Mouse (Mus musculus) liver, embryonic 12.5 days (tissue): ENCODE results near the gene Gm30191. TPM values are rescaled to one million over a fixed set of nuclear protein-coding genes. Genes with fewer than 3 reads are reported as not detected.
"Not testable (repeated sequence)": the region's sequence is repeated elsewhere in the genome, so short reads cannot be mapped to it uniquely, and the experiment has no call there.

Experiments used
- ATAC-seq: fragments of 200-750 bp; cut with Nextera tagmentation; 2 replicates; pipeline ENCODE4 v1.8.0; 2017; ENCODE audit warnings: moderate number of reproducible peaks, mild to moderate bottlenecking, moderate library complexity
- H3K27ac ChIP-seq: fragments of 300-500 bp; sonication (generic); 2 replicates; pipeline ENCODE4 v1.5.1; 2016; ENCODE audit warnings: mild to moderate bottlenecking
- H3K27me3 ChIP-seq: fragments of 300-500 bp; sonication (generic); replicated peaks from 2 replicates; pipeline ENCODE4 v1.6.1; 2016; ENCODE audit warnings: mild to moderate bottlenecking, moderate library complexity
- H3K36me3 ChIP-seq: fragments of 300-500 bp; sonication (generic); 2 replicates; pipeline ENCODE4 v1.6.1; 2016; ENCODE audit warnings: mild to moderate bottlenecking, moderate library complexity
- H3K4me1 ChIP-seq: fragments of 300-500 bp; sonication (generic); 2 replicates; pipeline ENCODE4 v1.6.1; 2016
- H3K4me2 ChIP-seq: fragments of 300-500 bp; sonication (generic); 2 replicates; pipeline ENCODE4 v1.6.1; 2016; ENCODE audit warnings: mild to moderate bottlenecking, moderate library complexity
- H3K4me3 ChIP-seq: fragments of 300-500 bp; sonication (generic); 2 replicates; pipeline ENCODE4 v1.5.1; 2016; ENCODE audit warnings: mild to moderate bottlenecking, moderate library complexity
- H3K9ac ChIP-seq: fragments of 300-500 bp; sonication (generic); 2 replicates; pipeline ENCODE4 v1.6.1; 2016; ENCODE audit warnings: mild to moderate bottlenecking, moderate library complexity
- H3K9me3 ChIP-seq: fragments of 300-500 bp; sonication (generic); replicated peaks from 2 replicates; pipeline ENCODE4 v1.6.1; 2016; ENCODE audit warnings: mild to moderate bottlenecking, moderate library complexity
- WGBS: fragments of 180-500 bp; shearing (Covaris S2); methylation state at CpG from one replicate; pipeline ENCODE4 v1.1.7; 2016; ENCODE audit not compliant: insufficient replicate concordance; 5-methylcytosine and 5-hydroxymethylcytosine counted together
- polyA plus RNA-seq: library from polyadenylated mRNA; unstranded; fragments of >200 nt; fragmentation: Nextera tagmentation; extraction: Ambion mirVana; gene quantifications from 2 replicates; pipeline ENCODE4 v1.2.1, GENCODE M21; 2016

Gene Gm30191
- polyA plus RNA-seq, 1 experiment from 2014 or later: not detected

DNA sequence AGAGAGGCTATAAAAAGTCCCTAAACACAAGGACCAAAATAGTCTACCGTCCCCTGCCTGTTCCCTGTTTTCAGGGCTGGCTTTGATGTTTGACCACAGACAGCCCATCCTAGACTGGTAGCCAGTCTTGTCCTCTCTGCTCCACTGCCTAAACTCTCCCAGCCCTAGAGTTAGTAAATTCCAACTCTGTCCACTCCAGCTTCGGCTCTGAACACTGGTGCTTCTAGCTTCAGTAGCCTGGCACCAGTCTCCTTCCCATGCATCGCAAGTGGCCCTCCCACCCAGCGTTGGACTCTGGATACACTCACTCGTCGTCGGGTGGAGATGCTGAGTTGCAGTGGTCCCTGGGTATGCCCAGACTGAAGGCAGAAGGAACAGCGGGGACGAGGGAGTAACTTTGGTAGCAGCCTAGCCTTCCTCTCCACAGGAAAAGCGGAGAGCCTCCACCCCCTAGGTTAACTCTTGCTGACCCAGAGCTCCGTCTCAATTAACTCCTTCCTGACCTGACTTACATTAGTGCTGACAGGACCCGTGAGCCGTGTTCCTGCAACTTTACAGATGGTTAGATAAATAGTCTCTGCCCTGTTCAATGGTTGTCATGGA, 7.1 kb downstream of the Gm30191 start, which contains the start of gene Grrp1:
Gene Grrp1 (minus strand): TSS at position 385 of the 603 bp plus-strand sequence.
- H3K4me1 ChIP-seq: peaks cover 68% of the 10 kb centered on the region
- peak within 1 kb of the TSS; percentile 43 for H3K4me2 ChIP-seq
- WGBS: 4% methylated on average over 13 of the region's 13 CpGs
- H3K4me3 ChIP-seq: peak within 1 kb of the TSS; percentile 28; the same call in 1 of the 2 replicates
- no peak for ATAC-seq
- H3K27ac ChIP-seq: no peak within 1 kb of the TSS
- H3K36me3 ChIP-seq: no peaks in the 10 kb centered on the region
- H3K9me3 ChIP-seq: no peaks in the 10 kb centered on the region
- no peak within 1 kb of the TSS for H3K9ac ChIP-seq
- peaks cover 95% of the 10 kb centered on the region for H3K27me3 ChIP-seq

DNA sequence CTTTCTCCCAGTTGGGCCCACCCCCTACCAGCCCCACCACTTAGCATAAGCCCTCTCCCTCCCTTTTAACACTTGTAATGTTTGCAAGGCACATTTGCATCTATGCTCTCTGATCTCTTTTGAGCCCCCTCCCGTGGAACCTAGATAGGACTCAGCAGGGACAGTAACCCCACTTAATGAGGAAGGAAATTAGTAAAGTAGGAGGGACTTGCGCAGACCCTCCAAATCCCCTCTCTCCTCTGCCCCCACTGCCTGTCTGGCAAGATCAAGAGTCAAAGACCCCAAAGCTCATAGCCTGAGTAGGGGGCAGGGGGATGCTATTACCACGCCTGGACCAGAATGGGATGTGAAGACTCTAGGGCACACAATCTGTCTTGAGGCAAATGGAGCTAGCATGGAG, 8.1 kb downstream of the Gm30191 start:
- Histone ChIP-seq H3K36me3 (no peaks in the 10 kb centered on the region), H3K4me1 (peaks cover 63% of the 10 kb centered on the region)
- WGBS: 32% methylated on average over 3 of the region's 3 CpGs

GRCm38 (mm10) chr4:134255854-134256253, 9.1 kb downstream of the Gm30191 start:
- 0 out of 2 replicates have a peak overlapping the region, but pooled peaks have one; percentile 40 for H3K27ac ChIP-seq
- no peak overlapping the region for H3K4me3 ChIP-seq
- no peak overlapping the region for H3K4me2 ChIP-seq
- no peaks in the 10 kb centered on the region for H3K36me3 ChIP-seq
- peaks cover 79% of the 10 kb centered on the region for H3K27me3 ChIP-seq
- 0 out of 2 replicates have a peak overlapping the region, but pooled peaks have one; percentile 10 for H3K9ac ChIP-seq
- no peak for ATAC-seq
- H3K4me1 ChIP-seq: peaks cover 54% of the 10 kb centered on the region
- no peaks in the 10 kb centered on the region for H3K9me3 ChIP-seq
- 42% methylated on average over 4 of the region's 4 CpGs for WGBS

More for the DNA sequence above, 8.1 kb downstream of the Gm30191 start:
- Histone ChIP-seq H3K27me3 (peaks cover 90% of the 10 kb centered on the region), H3K4me2 (no peak overlapping the region), H3K4me3 (no peak overlapping the region), H3K27ac (no peak overlapping the region), H3K9me3 (no peaks in the 10 kb centered on the region), H3K9ac (no peak overlapping the region)
- ATAC-seq: no peak

DNA sequence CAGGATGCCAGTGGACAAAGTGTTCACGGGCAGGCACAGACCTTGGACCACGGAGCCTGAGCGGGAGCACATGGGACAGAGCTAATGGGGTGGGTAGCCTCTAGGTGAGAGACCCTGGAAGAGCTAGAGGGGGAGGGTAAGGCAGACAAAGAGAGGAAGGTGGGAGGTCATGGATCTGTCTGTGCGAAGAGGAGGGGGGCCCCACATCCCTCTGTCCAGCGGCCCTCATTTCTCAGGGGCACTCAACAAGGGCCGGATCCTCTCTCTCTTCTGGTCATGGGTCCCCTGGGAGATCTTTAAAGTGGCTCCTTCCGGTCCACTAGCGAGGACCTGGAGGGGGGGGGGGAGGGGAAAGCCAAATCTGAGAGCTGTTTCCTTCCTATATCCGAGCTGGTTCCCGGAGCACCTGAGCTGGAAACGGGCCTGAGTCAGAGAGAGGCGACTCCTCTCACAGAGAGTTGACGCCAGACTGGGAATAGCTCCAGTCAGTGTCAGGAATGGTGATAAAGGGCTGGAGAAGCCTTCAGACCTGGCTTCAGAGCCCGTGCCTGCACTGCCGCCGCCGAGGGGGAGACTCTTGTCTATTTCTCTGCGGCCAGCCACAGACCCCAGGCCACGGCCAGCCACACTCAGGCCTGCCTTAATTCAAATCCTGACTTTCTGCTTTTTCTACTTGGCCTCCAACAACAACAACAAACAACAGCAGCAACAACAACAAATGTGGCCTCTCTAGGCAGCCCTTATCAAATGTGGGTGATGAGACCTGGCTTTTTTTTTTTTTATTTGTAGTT, 9.9 kb downstream of the Gm30191 start:
- Histone ChIP-seq H3K4me1 (peaks cover 46% of the 10 kb centered on the region), H3K4me3 (no peak overlapping the region), H3K36me3 (no peaks in the 10 kb centered on the region), H3K9me3 (no peaks in the 10 kb centered on the region), H3K27ac (0 out of 2 replicates have a peak overlapping the region, but pooled peaks have one; percentile 40), H3K4me2 (peak overlapping the region; percentile 10; the same call in 1 of the 2 replicates), H3K9ac (0 out of 2 replicates have a peak overlapping the region, but pooled peaks have one; percentile 10), H3K27me3 (peaks cover 72% of the 10 kb centered on the region)
- ATAC-seq: no peak
- WGBS: 23% methylated on average over 18 of the region's 19 CpGs

GRCm38 (mm10) chr4:134257198-134258009, 10.7 kb downstream of the Gm30191 start:
- Histone ChIP-seq H3K9ac (no peak overlapping the region), H3K4me2 (no peak overlapping the region), H3K36me3 (no peaks in the 10 kb centered on the region), H3K4me1 (peaks cover 38% of the 10 kb centered on the region), H3K9me3 (no peaks in the 10 kb centered on the region), H3K27me3 (peaks cover 64% of the 10 kb centered on the region), H3K27ac (no peak overlapping the region), H3K4me3 (no peak overlapping the region)
- 29% methylated on average over 11 of the region's 11 CpGs for WGBS
- no peak for ATAC-seq

- peaks cover 54% of the 10 kb centered on the region for H3K27me3 ChIP-seq
- H3K36me3 ChIP-seq: no peaks in the 10 kb centered on the region
- no peak overlapping the region for H3K4me2 ChIP-seq
- H3K4me3 ChIP-seq: no peak overlapping the region
- peaks cover 30% of the 10 kb centered on the region for H3K4me1 ChIP-seq
- no peak overlapping the region for H3K27ac ChIP-seq
- H3K9me3 ChIP-seq: no peaks in the 10 kb centered on the region
- WGBS: 44% methylated on average over 11 of the region's 11 CpGs
- ATAC-seq: no peak
- no peak overlapping the region for H3K9ac ChIP-seq
These were observed 11.6 kb downstream of the Gm30191 start for GRCm38 (mm10) chr4:134258354-134258753.

- no peak for ATAC-seq
- no peaks in the 10 kb centered on the region for H3K4me1 ChIP-seq
- 45% methylated on average over 6 of the region's 6 CpGs for WGBS
- no peak overlapping the region for H3K4me2 ChIP-seq
- H3K4me3 ChIP-seq: no peak overlapping the region
- no peak overlapping the region for H3K9ac ChIP-seq
- no peaks in the 10 kb centered on the region for H3K36me3 ChIP-seq
- no peak overlapping the region for H3K27ac ChIP-seq
- H3K9me3 ChIP-seq: no peaks in the 10 kb centered on the region; the same call in 1 of the 2 replicates
- H3K27me3 ChIP-seq: 0 out of 2 replicates have a peak, but pooled peaks cover 10% of the 10 kb centered on the region
These were observed 16.5 kb downstream of the Gm30191 start for GRCm38 (mm10) chr4:134263191-134263590.

DNA sequence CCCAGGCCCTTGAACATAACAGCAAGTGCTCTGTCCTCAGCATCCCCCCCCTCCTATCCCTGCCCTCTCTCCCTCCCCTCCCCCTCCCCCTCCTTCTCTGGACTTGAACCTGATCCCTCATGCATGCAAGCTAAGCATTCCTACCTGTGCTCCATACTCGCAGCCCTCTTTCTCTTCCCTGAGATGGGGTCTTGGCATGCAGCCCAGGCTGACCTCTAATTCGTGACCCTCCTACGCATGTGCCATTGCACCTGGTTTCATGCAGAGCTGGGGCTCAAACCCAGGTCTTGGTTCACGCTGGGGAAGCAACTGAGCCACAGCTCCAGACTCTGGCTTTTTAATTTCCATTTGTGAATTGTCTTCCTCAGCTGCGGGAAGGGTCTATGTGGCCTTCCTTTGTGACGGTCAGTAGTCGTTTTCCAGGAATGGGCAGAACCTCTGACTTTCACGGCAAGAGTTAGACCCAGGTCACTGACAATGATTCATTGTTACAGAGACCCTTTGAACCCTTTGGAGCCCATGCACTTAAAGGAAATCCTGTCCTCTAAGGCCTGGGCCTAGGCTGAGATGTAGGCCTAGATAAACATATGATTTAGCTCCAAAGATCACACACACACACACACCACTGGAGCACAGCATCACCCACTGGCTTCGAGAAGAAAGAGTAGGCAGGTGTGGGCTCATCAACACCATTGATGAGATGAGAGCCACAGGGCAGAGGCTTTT, 19.3 kb downstream of the Gm30191 start:
- no peak overlapping the region for H3K27ac ChIP-seq
- no peaks in the 10 kb centered on the region for H3K27me3 ChIP-seq
- H3K9ac ChIP-seq: no peak overlapping the region
- H3K4me3 ChIP-seq: no peak overlapping the region
- no peak overlapping the region for H3K4me2 ChIP-seq
- no peaks in the 10 kb centered on the region for H3K36me3 ChIP-seq
- WGBS: 62% methylated on average over 9 of the region's 9 CpGs
- H3K9me3 ChIP-seq: no peaks in the 10 kb centered on the region; the same call in 1 of the 2 replicates
- no peaks in the 10 kb centered on the region for H3K4me1 ChIP-seq
- ATAC-seq: no peak

GRCm38 (mm10) chr4:134268102-134268655, 21.4 kb downstream of the Gm30191 start:
- Histone ChIP-seq H3K27me3 (no peaks in the 10 kb centered on the region), H3K4me2 (no peak overlapping the region), H3K4me1 (peaks cover 15% of the 10 kb centered on the region), H3K4me3 (no peak overlapping the region), H3K36me3 (no peaks in the 10 kb centered on the region), H3K9me3 (no peaks in the 10 kb centered on the region; the same call in 1 of the 2 replicates), H3K27ac (no peak overlapping the region), H3K9ac (no peak overlapping the region)
- 74% methylated on average over 19 of the region's 19 CpGs for WGBS
- ATAC-seq: no peak

- H3K36me3 ChIP-seq: not testable (repeated sequence)
These were observed 22.9 kb downstream of the Gm30191 start for GRCm38 (mm10) chr4:134269622-134270021.

GRCm38 (mm10) chr4:134271979-134272378, 25.2 kb downstream of the Gm30191 start:
- ATAC-seq: no peak
- H3K36me3 ChIP-seq: peaks cover 16% of the 10 kb centered on the region
- 70% methylated on average over 7 of the region's 7 CpGs for WGBS

More at GRCm38 (mm10) chr4:134269622-134270021, 22.9 kb downstream of the Gm30191 start:
- not testable (repeated sequence) for H3K27me3 ChIP-seq, H3K9ac ChIP-seq, H3K4me2 ChIP-seq, H3K4me3 ChIP-seq, H3K9me3 ChIP-seq, ATAC-seq, H3K27ac ChIP-seq
- H3K4me1 ChIP-seq: peaks cover 29% of the 10 kb centered on the region

More at GRCm38 (mm10) chr4:134271979-134272378, 25.2 kb downstream of the Gm30191 start:
- Histone ChIP-seq H3K27ac (no peak overlapping the region), H3K4me1 (peaks cover 30% of the 10 kb centered on the region), H3K9ac (no peak overlapping the region), H3K27me3 (no peaks in the 10 kb centered on the region), H3K9me3 (no peaks in the 10 kb centered on the region), H3K4me3 (no peak overlapping the region), H3K4me2 (no peak overlapping the region)
